Mouse (Mus musculus): ENCODE results near the gene Trim38. TPM values are rescaled to one million over a fixed set of nuclear protein-coding genes. Genes with fewer than 3 reads are reported as not detected.

Trim38 gene
- 4.5 TPM for polyA plus RNA-seq (2014; fragmentation: Illumina TruSeq; extraction: RNeasy Lipid Tissue Mini Kit (QIAGEN cat#74804); ENCODE audit: low read depth, low replicate concordance)

GRCm38 (mm10) chr13:23769613-23770012 is at the start of gene Trim38:
Gene Trim38 (plus strand): TSS chr13:23769913.

GRCm38 (mm10) chr13:23738677-23739068 is 31.0 kb upstream of the Trim38 start, which contains the start of gene Hist1h1c:
Gene Hist1h1c (plus strand): TSS chr13:23738808.

GRCm38 (mm10) chr13:23745381-23746161 is 24.1 kb upstream of the Trim38 start, which contains the start of gene Hist1h3c:
Gene Hist1h3c (minus strand): TSS chr13:23745602.

GRCm38 (mm10) chr13:23746201-23747080 is 23.3 kb upstream of the Trim38 start, which contains the start of gene Hist1h2bb:
Gene Hist1h2bb (plus strand): TSS chr13:23746734.

GRCm38 (mm10) chr13:23750839-23751477 is 18.8 kb upstream of the Trim38 start, which contains the start of gene Hist1h2ab:
Gene Hist1h2ab (plus strand): TSS chr13:23751126.

GRCm38 (mm10) chr13:23752067-23752741 is 17.5 kb upstream of the Trim38 start, which contains the start of gene Hist1h3b:
Gene Hist1h3b (plus strand): TSS chr13:23752267.

GRCm38 (mm10) chr13:23756790-23757189 is 12.9 kb upstream of the Trim38 start, which contains the start of gene Hist1h4b:
Gene Hist1h4b (plus strand): TSS chr13:23757013.

GRCm38 (mm10) chr13:23760972-23761864 is 8.5 kb upstream of the Trim38 start, which contains the start of gene Hist1h4a:
Gene Hist1h4a (minus strand): TSS chr13:23761230.

GRCm38 (mm10) chr13:23761871-23762821 is 7.6 kb upstream of the Trim38 start, which contains the start of gene Hist1h3a:
Gene Hist1h3a (minus strand): TSS chr13:23762386.

GRCm38 (mm10) chr13:23763586-23764323 is 6.0 kb upstream of the Trim38 start, which contains the start of gene Hist1h1a:
Gene Hist1h1a (plus strand): TSS chr13:23763666.

GRCm38 (mm10) chr13:23806422-23807052 is 36.8 kb downstream of the Trim38 start, which contains the start of gene Slc17a2:
Gene Slc17a2 (plus strand): TSS chr13:23806993.

GRCm38 (mm10) chr13:23839308-23839707 is 69.6 kb downstream of the Trim38 start, which contains the start of gene Slc17a3:
Gene Slc17a3 (plus strand): TSS chr13:23839434.

Other genes with a start within 250 kb of the Trim38 start
- not detected for gene Hist1h4h, start 238.9 kb upstream of the Trim38 start, polyA plus RNA-seq (2014; fragmentation: Illumina TruSeq; extraction: RNeasy Lipid Tissue Mini Kit (QIAGEN cat#74804); ENCODE audit: low read depth, low replicate concordance)
- gene Hist1h2af, start 236.0 kb upstream of the Trim38 start, polyA plus RNA-seq (2014; fragmentation: Illumina TruSeq; extraction: RNeasy Lipid Tissue Mini Kit (QIAGEN cat#74804); ENCODE audit: low read depth, low replicate concordance) = not detected
- gene Hist1h3g, start 234.5 kb upstream of the Trim38 start, polyA plus RNA-seq (2014; fragmentation: Illumina TruSeq; extraction: RNeasy Lipid Tissue Mini Kit (QIAGEN cat#74804); ENCODE audit: low read depth, low replicate concordance) = not detected
- not detected for gene Hist1h2bh, start 226.5 kb upstream of the Trim38 start, polyA plus RNA-seq (2014; fragmentation: Illumina TruSeq; extraction: RNeasy Lipid Tissue Mini Kit (QIAGEN cat#74804); ENCODE audit: low read depth, low replicate concordance)
- not detected for gene Hist1h3f, start 225.9 kb upstream of the Trim38 start, polyA plus RNA-seq (2014; fragmentation: Illumina TruSeq; extraction: RNeasy Lipid Tissue Mini Kit (QIAGEN cat#74804); ENCODE audit: low read depth, low replicate concordance)
- gene Hist1h4f, start 218.3 kb upstream of the Trim38 start, polyA plus RNA-seq (2014; fragmentation: Illumina TruSeq; extraction: RNeasy Lipid Tissue Mini Kit (QIAGEN cat#74804); ENCODE audit: low read depth, low replicate concordance) = not detected
- 0.11 TPM for gene Hist1h1d, start 216.7 kb upstream of the Trim38 start, polyA plus RNA-seq (2014; fragmentation: Illumina TruSeq; extraction: RNeasy Lipid Tissue Mini Kit (QIAGEN cat#74804); ENCODE audit: low read depth, low replicate concordance)
- gene Hist1h3e, start 207.5 kb upstream of the Trim38 start, polyA plus RNA-seq (2014; fragmentation: Illumina TruSeq; extraction: RNeasy Lipid Tissue Mini Kit (QIAGEN cat#74804); ENCODE audit: low read depth, low replicate concordance) = not detected
- not detected for gene Hist1h2ae, start 198.7 kb upstream of the Trim38 start, polyA plus RNA-seq (2014; fragmentation: Illumina TruSeq; extraction: RNeasy Lipid Tissue Mini Kit (QIAGEN cat#74804); ENCODE audit: low read depth, low replicate concordance)
- not detected for gene Hist1h2bg, start 198.5 kb upstream of the Trim38 start, polyA plus RNA-seq (2014; fragmentation: Illumina TruSeq; extraction: RNeasy Lipid Tissue Mini Kit (QIAGEN cat#74804); ENCODE audit: low read depth, low replicate concordance)
- gene Hist1h2bf, start 195.7 kb upstream of the Trim38 start, polyA plus RNA-seq (2014; fragmentation: Illumina TruSeq; extraction: RNeasy Lipid Tissue Mini Kit (QIAGEN cat#74804); ENCODE audit: low read depth, low replicate concordance) = not detected
- gene Hist1h2ad, start 195.5 kb upstream of the Trim38 start, polyA plus RNA-seq (2014; fragmentation: Illumina TruSeq; extraction: RNeasy Lipid Tissue Mini Kit (QIAGEN cat#74804); ENCODE audit: low read depth, low replicate concordance) = not detected
- gene Hist1h3d, start 194.2 kb upstream of the Trim38 start, polyA plus RNA-seq (2014; fragmentation: Illumina TruSeq; extraction: RNeasy Lipid Tissue Mini Kit (QIAGEN cat#74804); ENCODE audit: low read depth, low replicate concordance) = not detected
- not detected for gene Hist1h4d, start 188.3 kb upstream of the Trim38 start, polyA plus RNA-seq (2014; fragmentation: Illumina TruSeq; extraction: RNeasy Lipid Tissue Mini Kit (QIAGEN cat#74804); ENCODE audit: low read depth, low replicate concordance)
- 0.91 TPM for gene Hist1h2be, start 148.8 kb upstream of the Trim38 start, polyA plus RNA-seq (2014; fragmentation: Illumina TruSeq; extraction: RNeasy Lipid Tissue Mini Kit (QIAGEN cat#74804); ENCODE audit: low read depth, low replicate concordance)
- gene Hist1h1e, start 147.4 kb upstream of the Trim38 start, polyA plus RNA-seq (2014; fragmentation: Illumina TruSeq; extraction: RNeasy Lipid Tissue Mini Kit (QIAGEN cat#74804); ENCODE audit: low read depth, low replicate concordance) = 0.24 TPM
- gene Hist1h2ac, start 86.0 kb upstream of the Trim38 start, polyA plus RNA-seq (2014; fragmentation: Illumina TruSeq; extraction: RNeasy Lipid Tissue Mini Kit (QIAGEN cat#74804); ENCODE audit: low read depth, low replicate concordance) = 0.28 TPM
- 16.4 TPM for gene Hist1h2bc, start 85.7 kb upstream of the Trim38 start, polyA plus RNA-seq (2014; fragmentation: Illumina TruSeq; extraction: RNeasy Lipid Tissue Mini Kit (QIAGEN cat#74804); ENCODE audit: low read depth, low replicate concordance)
- 0.91 TPM for gene Hist1h1t, start 74.1 kb upstream of the Trim38 start, polyA plus RNA-seq (2014; fragmentation: Illumina TruSeq; extraction: RNeasy Lipid Tissue Mini Kit (QIAGEN cat#74804); ENCODE audit: low read depth, low replicate concordance)
- gene Hist1h4c, start 71.5 kb upstream of the Trim38 start, polyA plus RNA-seq (2014; fragmentation: Illumina TruSeq; extraction: RNeasy Lipid Tissue Mini Kit (QIAGEN cat#74804); ENCODE audit: low read depth, low replicate concordance) = 3.9 TPM
- gene Hfe, start 59.1 kb upstream of the Trim38 start, polyA plus RNA-seq (2014; fragmentation: Illumina TruSeq; extraction: RNeasy Lipid Tissue Mini Kit (QIAGEN cat#74804); ENCODE audit: low read depth, low replicate concordance) = 13.3 TPM
- gene Hist1h1c, start 31.1 kb upstream of the Trim38 start, polyA plus RNA-seq (2014; fragmentation: Illumina TruSeq; extraction: RNeasy Lipid Tissue Mini Kit (QIAGEN cat#74804); ENCODE audit: low read depth, low replicate concordance) = 1.8 TPM
- not detected for gene Hist1h3c, start 24.3 kb upstream of the Trim38 start, polyA plus RNA-seq (2014; fragmentation: Illumina TruSeq; extraction: RNeasy Lipid Tissue Mini Kit (QIAGEN cat#74804); ENCODE audit: low read depth, low replicate concordance)
- not detected for gene Hist1h2bb, start 23.2 kb upstream of the Trim38 start, polyA plus RNA-seq (2014; fragmentation: Illumina TruSeq; extraction: RNeasy Lipid Tissue Mini Kit (QIAGEN cat#74804); ENCODE audit: low read depth, low replicate concordance)
- not detected for gene Hist1h2ab, start 18.8 kb upstream of the Trim38 start, polyA plus RNA-seq (2014; fragmentation: Illumina TruSeq; extraction: RNeasy Lipid Tissue Mini Kit (QIAGEN cat#74804); ENCODE audit: low read depth, low replicate concordance)
- gene Hist1h3b, start 17.6 kb upstream of the Trim38 start, polyA plus RNA-seq (2014; fragmentation: Illumina TruSeq; extraction: RNeasy Lipid Tissue Mini Kit (QIAGEN cat#74804); ENCODE audit: low read depth, low replicate concordance) = not detected
- not detected for gene Hist1h4b, start 12.9 kb upstream of the Trim38 start, polyA plus RNA-seq (2014; fragmentation: Illumina TruSeq; extraction: RNeasy Lipid Tissue Mini Kit (QIAGEN cat#74804); ENCODE audit: low read depth, low replicate concordance)
- 3.1 TPM for gene Hist1h4a, start 8.7 kb upstream of the Trim38 start, polyA plus RNA-seq (2014; fragmentation: Illumina TruSeq; extraction: RNeasy Lipid Tissue Mini Kit (QIAGEN cat#74804); ENCODE audit: low read depth, low replicate concordance)
- not detected for gene Hist1h3a, start 7.5 kb upstream of the Trim38 start, polyA plus RNA-seq (2014; fragmentation: Illumina TruSeq; extraction: RNeasy Lipid Tissue Mini Kit (QIAGEN cat#74804); ENCODE audit: low read depth, low replicate concordance)
- not detected for gene Hist1h1a, start 6.2 kb upstream of the Trim38 start, polyA plus RNA-seq (2014; fragmentation: Illumina TruSeq; extraction: RNeasy Lipid Tissue Mini Kit (QIAGEN cat#74804); ENCODE audit: low read depth, low replicate concordance)
- gene Slc17a2, start 37.1 kb downstream of the Trim38 start, polyA plus RNA-seq (2014; fragmentation: Illumina TruSeq; extraction: RNeasy Lipid Tissue Mini Kit (QIAGEN cat#74804); ENCODE audit: low read depth, low replicate concordance) = 0.25 TPM
- 0.57 TPM for gene Slc17a3, start 69.5 kb downstream of the Trim38 start, polyA plus RNA-seq (2014; fragmentation: Illumina TruSeq; extraction: RNeasy Lipid Tissue Mini Kit (QIAGEN cat#74804); ENCODE audit: low read depth, low replicate concordance)
- gene Slc17a1, start 97.8 kb downstream of the Trim38 start, polyA plus RNA-seq (2014; fragmentation: Illumina TruSeq; extraction: RNeasy Lipid Tissue Mini Kit (QIAGEN cat#74804); ENCODE audit: low read depth, low replicate concordance) = 0.53 TPM
- gene Slc17a4, start 145.1 kb downstream of the Trim38 start, polyA plus RNA-seq (2014; fragmentation: Illumina TruSeq; extraction: RNeasy Lipid Tissue Mini Kit (QIAGEN cat#74804); ENCODE audit: low read depth, low replicate concordance) = not detected
- gene Hist1h2ba, start 164.2 kb downstream of the Trim38 start, polyA plus RNA-seq (2014; fragmentation: Illumina TruSeq; extraction: RNeasy Lipid Tissue Mini Kit (QIAGEN cat#74804); ENCODE audit: low read depth, low replicate concordance) = not detected
- gene Hist1h2aa, start 164.5 kb downstream of the Trim38 start, polyA plus RNA-seq (2014; fragmentation: Illumina TruSeq; extraction: RNeasy Lipid Tissue Mini Kit (QIAGEN cat#74804); ENCODE audit: low read depth, low replicate concordance) = not detected
- gene Scgn, start 221.3 kb downstream of the Trim38 start, polyA plus RNA-seq (2014; fragmentation: Illumina TruSeq; extraction: RNeasy Lipid Tissue Mini Kit (QIAGEN cat#74804); ENCODE audit: low read depth, low replicate concordance) = 54.6 TPM